Mouse (Mus musculus) ES-Bruce4 (cell line): ENCODE data around the gene Rhbdf2.
A peak's percentile ranks its signal among the peaks of the same experiment; 100 is the strongest.

Experiments used
- CTCF ChIP-seq: IDR thresholded peaks from one replicate; pipeline ENCODE4 v1.8.1; 2011; ENCODE audit warnings: low read depth, low read length
- EP300 ChIP-seq: IDR thresholded peaks from 2 replicates; pipeline ENCODE4 v1.6.1; 2011; ENCODE audit warnings: low read depth, low read length; ENCODE audit not compliant: insufficient read depth
- POLR2A ChIP-seq: IDR thresholded peaks from one replicate; pipeline ENCODE4 v1.8.1; 2011; ENCODE audit warnings: low read length; ENCODE audit not compliant: insufficient read depth

DNA sequence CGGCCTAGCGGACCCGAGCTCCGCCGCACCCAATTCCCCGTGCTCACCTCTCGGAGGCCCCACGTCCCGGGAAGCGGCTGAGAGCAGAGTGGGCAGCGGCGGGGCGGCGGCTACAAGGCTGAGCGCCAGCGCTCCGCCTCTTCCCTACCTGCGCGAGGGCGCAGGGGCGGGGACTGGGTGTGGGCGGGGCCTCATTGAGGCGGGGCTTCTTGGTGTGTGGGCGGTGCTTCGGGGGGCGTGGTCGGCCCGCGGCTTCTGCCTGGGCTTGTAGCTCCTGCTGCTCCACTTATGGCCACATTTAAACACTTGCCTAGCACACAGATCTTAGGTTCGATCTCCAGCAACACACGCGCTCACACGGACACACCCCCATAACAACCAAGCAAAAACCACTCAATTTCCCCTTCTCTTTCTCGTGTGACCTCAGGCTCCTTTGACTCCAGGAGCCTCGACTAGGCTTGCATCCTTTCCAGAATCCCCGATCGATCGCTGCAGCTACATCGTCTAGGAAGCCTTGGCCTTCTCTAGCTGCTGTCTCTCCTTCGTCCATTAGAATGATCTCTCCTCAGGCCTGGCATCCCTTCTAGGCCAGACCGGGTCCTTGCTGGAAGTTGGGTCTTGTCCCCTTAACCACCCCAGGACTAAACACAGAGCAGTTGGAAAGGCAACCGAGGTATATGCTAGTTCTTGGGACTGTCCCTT lies 2.5 kb downstream of the Rhbdf2 start:
- TF ChIP-seq CTCF (no peak), POLR2A (peak; percentile 93), EP300 (0 out of 2 replicates have a peak, but pooled peaks have one; percentile 23)
